Mouse (Mus musculus) olfactory bulb, adult 2 months (tissue): ENCODE data around the gene A930002H24Rik.

Source experiments
- CTCF ChIP-seq: fragments of 200-500 bp; IDR thresholded peaks from 2 replicates; pipeline ENCODE4 v1.5.1; 2012; ENCODE audit warnings: low read depth, mild to moderate bottlenecking, low read length, moderate library complexity; ENCODE audit not compliant: insufficient read depth
- POLR2A ChIP-seq: fragments of 200-500 bp; IDR thresholded peaks from 2 replicates; pipeline ENCODE4 v1.6.1; 2012; ENCODE audit warnings: mild to moderate bottlenecking, low read depth, low read length, moderate library complexity; ENCODE audit not compliant: insufficient read depth

GRCm38 (mm10) chr17:63813552-63813951 lies 50.0 kb downstream of the A930002H24Rik start:
- TF ChIP-seq CTCF (no peak), POLR2A (no peak)
